Comparison of ENCODE assay signal across 15 mouse cellular contexts in genomic region chr8:73930344-73930743, GRCm38 (mm10).
DNase-seq lines count a peak whose midpoint lies in the region; ATAC-seq lines count a peak whose summit lies in the region.
"Had no signal": no experiment of that assay in that cellular context is flagged by ENCODE, and none has a peak within 500 bp of the region (broad histone marks: within the 10 kb centered on the region; RNA-seq: fewer than 3 reads in every experiment).

No protein-coding gene starts in this region.

- no peaks in the 10 kb centered on the region for H3K36me3 ChIP-seq in forebrain, embryonic 13.5 days (ENCODE audit: poor library complexity, severe bottlenecking)
- H3K36me3 ChIP-seq in forebrain, embryonic 12.5 days (replicated peaks), result no peaks in the 10 kb centered on the region
- H3K36me3 ChIP-seq in midbrain, embryonic 14.5 days (ENCODE audit: control insufficient read depth, insufficient read depth, low read length), result no peaks in the 10 kb centered on the region
- no peaks in the 10 kb centered on the region for H3K36me3 ChIP-seq in midbrain, embryonic 15.5 days (replicated peaks)
- no peaks in the 10 kb centered on the region for H3K36me3 ChIP-seq in midbrain, embryonic 16.5 days (ENCODE audit: control insufficient read depth, insufficient read depth, low read length)
- H3K36me3 ChIP-seq: lung, embryonic 15.5 days; neural tube, embryonic 13.5 days had no signal

- no peak overlapping the region for H3K4me2 ChIP-seq in forebrain, embryonic 13.5 days
- H3K4me2 ChIP-seq in forebrain, embryonic 12.5 days, result no peak overlapping the region
- H3K4me2 ChIP-seq in midbrain, embryonic 14.5 days (ENCODE audit: low read length), result no peak overlapping the region
- no peak overlapping the region for H3K4me2 ChIP-seq in midbrain, embryonic 15.5 days
- H3K4me2 ChIP-seq in midbrain, embryonic 16.5 days (ENCODE audit: low read length), result no peak overlapping the region
- H3K4me2 ChIP-seq: lung, embryonic 15.5 days; neural tube, embryonic 13.5 days had no signal

- peak; percentile 36; the same call in 1 of the 2 replicates for ATAC-seq in forebrain, embryonic 13.5 days
- ATAC-seq in forebrain, embryonic 12.5 days (ENCODE audit: low FRiP score), result no peak
- no peak for ATAC-seq in midbrain, embryonic 14.5 days (ENCODE audit: low FRiP score, low TSS enrichment)
- ATAC-seq in midbrain, embryonic 15.5 days (replicated peaks), result no peak
- no peak for ATAC-seq in midbrain, embryonic 16.5 days
- ATAC-seq: intestine, embryonic 16.5 days; Patski had no signal

- no peaks in the 10 kb centered on the region; the same call in 1 of the 2 replicates for H3K9me3 ChIP-seq in forebrain, embryonic 13.5 days (replicated peaks)
- no peaks in the 10 kb centered on the region for H3K9me3 ChIP-seq in forebrain, embryonic 12.5 days
- no peaks in the 10 kb centered on the region for H3K9me3 ChIP-seq in midbrain, embryonic 14.5 days (ENCODE audit: control insufficient read depth, low read length)
- no peaks in the 10 kb centered on the region for H3K9me3 ChIP-seq in midbrain, embryonic 15.5 days
- no peaks in the 10 kb centered on the region for H3K9me3 ChIP-seq in midbrain, embryonic 16.5 days (replicated peaks; ENCODE audit: control insufficient read depth, low read length, poor library complexity, severe bottlenecking)
- H3K9me3 ChIP-seq: lung, embryonic 15.5 days; neural tube, embryonic 13.5 days had no signal

- 88% methylated on average over 1 of the region's 1 CpGs for WGBS in forebrain, embryonic 13.5 days
- WGBS in forebrain, embryonic 12.5 days, result 93% methylated on average over 1 of the region's 1 CpGs
- 77% methylated on average over 1 of the region's 1 CpGs for WGBS in midbrain, embryonic 14.5 days
- WGBS in midbrain, embryonic 15.5 days, result 83% methylated on average over 1 of the region's 1 CpGs
- 81% methylated on average over 1 of the region's 1 CpGs for WGBS in midbrain, embryonic 16.5 days

- H3K4me3 ChIP-seq in forebrain, embryonic 13.5 days, result no peak overlapping the region
- no peak overlapping the region for H3K4me3 ChIP-seq in forebrain, embryonic 12.5 days (replicated peaks)
- no peak overlapping the region for H3K4me3 ChIP-seq in midbrain, embryonic 14.5 days (replicated peaks; ENCODE audit: low read depth, low read length)
- no peak overlapping the region for H3K4me3 ChIP-seq in midbrain, embryonic 15.5 days
- no peak overlapping the region for H3K4me3 ChIP-seq in midbrain, embryonic 16.5 days (ENCODE audit: low read depth, low read length)
- H3K4me3 ChIP-seq: lung, embryonic 15.5 days; neural tube, embryonic 13.5 days had no signal

- no peak overlapping the region for H3K27ac ChIP-seq in forebrain, embryonic 13.5 days
- H3K27ac ChIP-seq in forebrain, embryonic 12.5 days, result no peak overlapping the region
- no peak overlapping the region for H3K27ac ChIP-seq in midbrain, embryonic 14.5 days (replicated peaks; ENCODE audit: low read depth, low read length)
- H3K27ac ChIP-seq in midbrain, embryonic 15.5 days, result no peak overlapping the region
- no peak overlapping the region for H3K27ac ChIP-seq in midbrain, embryonic 16.5 days (ENCODE audit: low read length)
- H3K27ac ChIP-seq: lung, embryonic 15.5 days; neural tube, embryonic 13.5 days had no signal

- H3K27me3 ChIP-seq in forebrain, embryonic 13.5 days, result no peaks in the 10 kb centered on the region
- no peaks in the 10 kb centered on the region for H3K27me3 ChIP-seq in forebrain, embryonic 12.5 days
- no peaks in the 10 kb centered on the region for H3K27me3 ChIP-seq in midbrain, embryonic 14.5 days (ENCODE audit: control insufficient read depth, insufficient read depth, low read length)
- no peaks in the 10 kb centered on the region for H3K27me3 ChIP-seq in midbrain, embryonic 15.5 days (replicated peaks)
- no peaks in the 10 kb centered on the region for H3K27me3 ChIP-seq in midbrain, embryonic 16.5 days (ENCODE audit: control insufficient read depth, insufficient read depth, low read depth, low read length)
- H3K27me3 ChIP-seq: lung, embryonic 15.5 days; neural tube, embryonic 13.5 days; Patski had no signal

- intact Hi-C loops in left cerebral cortex, postnatal 4 days (cut with DNase I), result no loop called here

- peak; percentile 11 for DNase-seq in midbrain, embryonic 14.5 days
- peak; percentile 6 for DNase-seq in left cerebral cortex, postnatal 4 days
- DNase-seq in testis, postnatal 14 days (ENCODE audit: low spot score), result no peak
- DNase-seq in adrenal gland, adult (ENCODE audit: inconsistent age in 2 of 2, low spot score in 1 of 2), result no peak
- DNase-seq: cerebellum, adult 18-20 months; heart, adult 18-20 months; kidney, postnatal 14 days had no signal

- no peaks in the 10 kb centered on the region for H3K4me1 ChIP-seq in forebrain, embryonic 13.5 days
- no peaks in the 10 kb centered on the region for H3K4me1 ChIP-seq in forebrain, embryonic 12.5 days
- H3K4me1 ChIP-seq in midbrain, embryonic 14.5 days (ENCODE audit: control insufficient read depth, insufficient read depth, low read length), result no peaks in the 10 kb centered on the region
- no peaks in the 10 kb centered on the region for H3K4me1 ChIP-seq in midbrain, embryonic 15.5 days
- no peaks in the 10 kb centered on the region for H3K4me1 ChIP-seq in midbrain, embryonic 16.5 days (ENCODE audit: control insufficient read depth, insufficient read depth, low read length)
- H3K4me1 ChIP-seq: lung, embryonic 15.5 days; neural tube, embryonic 13.5 days had no signal

- no peak overlapping the region for H3K9ac ChIP-seq in forebrain, embryonic 13.5 days
- H3K9ac ChIP-seq in forebrain, embryonic 12.5 days, result no peak overlapping the region
- H3K9ac ChIP-seq in midbrain, embryonic 14.5 days (replicated peaks; ENCODE audit: low read length), result no peak overlapping the region
- no peak overlapping the region for H3K9ac ChIP-seq in midbrain, embryonic 15.5 days
- H3K9ac ChIP-seq in midbrain, embryonic 16.5 days (ENCODE audit: low read depth, low read length), result no peak overlapping the region
- H3K9ac ChIP-seq: lung, embryonic 15.5 days; neural tube, embryonic 13.5 days had no signal

Comparison
In these comparisons a context has a peak if more than half of its experiments do, and no peak if none do; other contexts are left out.
1. DNase-seq: peak in midbrain, embryonic 14.5 days (single experiment) and left cerebral cortex, postnatal 4 days (single experiment); none in testis, postnatal 14 days (single experiment) and adrenal gland, adult (0 of 2).